Mouse (Mus musculus) heart, postnatal 0 days (tissue): ENCODE results near the gene Abhd2.

Experiments
- CTCF ChIP-seq: IDR thresholded peaks from 2 replicates; pipeline ENCODE4 v1.5.1; 2016; ENCODE audit warnings: antibody characterized with exemption, control low read depth, low read depth
- EP300 ChIP-seq: IDR thresholded peaks from 2 replicates; pipeline ENCODE4 v1.6.1; 2016; ENCODE audit warnings: antibody characterized with exemption, low read depth

DNA sequence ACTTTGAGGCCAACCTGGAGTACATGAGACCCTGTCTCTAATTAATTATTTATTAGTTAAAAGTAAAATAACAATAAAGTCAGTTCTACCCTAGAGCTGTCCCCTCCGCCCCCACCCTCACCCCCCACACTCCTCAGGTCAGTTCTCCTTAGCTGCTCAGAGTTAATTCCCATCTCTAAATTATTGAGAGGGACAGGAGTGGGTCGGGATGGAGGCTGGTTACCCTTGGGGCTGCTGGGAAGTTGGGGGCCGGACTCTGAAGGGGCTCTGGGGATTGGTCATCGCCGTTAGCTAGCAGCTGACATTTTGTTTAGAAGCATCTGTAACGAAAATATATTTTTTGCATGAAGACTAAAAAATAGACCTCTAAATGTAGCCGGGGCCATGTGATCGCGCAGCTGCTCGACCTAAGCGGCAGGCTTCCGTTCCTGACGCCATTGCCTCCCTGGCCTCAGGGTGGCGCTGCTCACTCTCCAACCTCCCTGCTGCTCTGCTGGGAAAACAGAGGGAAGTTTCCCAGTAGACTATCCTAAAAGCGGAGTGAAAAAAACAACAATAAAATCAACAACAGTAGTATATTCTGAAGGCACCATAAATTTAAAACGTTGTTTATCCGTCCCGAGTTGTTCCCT lies 26.8 kb upstream of the Abhd2 start:
- peak; percentile 96 for TF ChIP-seq CTCF
- TF ChIP-seq EP300, result no peak
